Mouse (Mus musculus): ENCODE results near the gene Mapk1.
"Not testable (repeated sequence)": the region's sequence is repeated elsewhere in the genome, so short reads cannot be mapped to it uniquely, and the experiment has no call there.

Gene Mapk1

DNA sequence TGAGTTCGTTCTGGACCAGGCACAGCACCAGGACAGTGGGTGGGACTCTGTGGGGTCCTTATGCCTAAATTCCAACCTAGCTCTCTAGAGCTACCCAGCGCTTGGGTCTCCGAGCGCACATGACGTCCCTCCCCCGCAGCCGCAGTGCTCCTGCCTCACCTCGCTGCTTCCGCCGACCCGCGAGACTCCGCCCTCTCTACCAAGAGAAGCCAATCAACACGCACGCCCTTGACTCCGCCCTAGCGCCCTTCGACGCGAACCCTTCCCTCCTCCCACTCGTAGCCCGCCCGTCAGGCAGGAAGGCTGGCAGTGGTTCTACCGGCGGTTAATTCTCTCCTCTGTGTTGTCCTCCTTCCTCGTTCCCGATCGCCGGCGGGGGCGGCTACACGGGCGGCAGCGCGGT lies at the start of gene Mapk1:
TSS of gene Mapk1 (plus strand) at position 252 of the 403 bp plus-strand sequence.
- DNase-seq, result peak; percentile 92

DNA sequence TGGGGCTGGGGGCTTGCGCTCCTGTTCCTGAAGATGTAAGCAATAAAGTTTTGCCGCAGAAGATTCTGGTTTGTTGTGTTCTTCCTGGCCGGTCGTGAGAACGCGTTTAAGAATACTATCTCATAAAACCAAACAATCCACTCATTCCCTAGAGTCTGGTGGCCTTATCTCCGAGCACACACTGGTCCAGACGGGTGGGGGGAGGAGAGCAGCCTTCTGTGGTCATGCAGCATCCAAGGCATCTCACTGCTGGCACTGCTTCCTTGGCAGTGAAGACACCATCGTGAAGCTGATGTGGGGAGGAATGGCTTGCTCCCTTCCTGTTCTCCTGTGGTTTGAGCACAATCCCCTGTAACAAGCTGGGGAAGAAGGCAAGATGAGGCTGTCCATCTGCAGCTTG lies 43.6 kb upstream of the Mapk1 start:
- no peak for DNase-seq

DNA sequence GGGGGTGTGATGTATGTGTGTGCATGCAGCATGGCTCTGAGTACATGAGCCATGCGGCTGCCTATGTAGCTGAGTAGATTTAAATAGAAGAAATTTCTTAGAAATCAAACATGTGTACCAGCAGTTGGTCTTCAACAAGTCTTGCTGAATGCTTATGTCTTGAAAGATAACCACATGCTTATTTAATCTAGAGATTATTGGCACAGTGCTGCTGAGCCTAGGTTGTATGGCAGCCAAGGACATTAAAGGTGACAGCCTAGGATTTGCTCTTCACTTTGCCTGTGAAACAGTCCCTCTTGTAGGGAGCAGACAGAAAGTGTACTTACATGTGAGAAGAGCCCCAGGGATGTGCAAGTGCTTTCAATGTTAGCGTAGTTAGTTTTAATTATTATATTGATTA lies 42.1 kb upstream of the Mapk1 start:
- DNase-seq, result no peak

DNA sequence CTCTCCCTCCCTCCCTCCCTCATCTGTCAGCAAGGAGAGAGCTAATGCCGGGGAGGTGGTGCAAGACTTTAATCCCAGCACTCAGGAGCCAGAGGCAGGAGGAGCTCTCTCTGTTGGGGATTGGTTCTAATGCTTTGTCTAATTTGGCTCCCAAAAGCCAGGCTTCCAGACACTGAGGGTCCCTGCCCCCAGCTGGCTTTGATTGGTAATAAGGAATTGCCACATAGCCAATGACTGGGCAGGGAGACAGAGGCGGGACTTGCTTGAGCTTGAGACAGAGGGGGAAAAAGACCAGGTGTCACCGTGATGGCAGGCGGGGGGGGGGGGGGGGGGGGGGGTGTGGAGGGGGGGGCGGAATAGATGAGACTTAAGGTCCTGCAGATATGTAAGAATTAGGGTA lies 24.6 kb upstream of the Mapk1 start:
- no peak for DNase-seq

DNA sequence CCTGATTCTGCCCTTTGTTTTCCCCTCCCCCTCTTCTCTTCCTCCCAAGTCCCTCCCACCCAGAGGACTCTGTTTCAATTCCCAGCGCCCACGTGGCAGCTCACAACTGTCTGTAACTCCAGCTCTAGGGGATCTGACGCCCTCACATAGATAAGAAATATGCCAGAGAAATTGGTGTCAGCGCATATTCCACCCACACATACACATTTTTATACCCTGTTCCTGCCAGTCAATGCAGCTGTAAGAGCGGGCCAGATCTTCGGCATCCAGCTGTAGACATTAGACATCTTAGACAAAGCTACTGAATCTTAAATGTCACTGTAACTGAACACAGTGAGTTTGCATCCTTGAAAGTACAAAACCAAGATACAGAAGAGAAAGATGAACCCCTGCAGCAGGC lies 23.3 kb upstream of the Mapk1 start:
- no peak for DNase-seq

DNA sequence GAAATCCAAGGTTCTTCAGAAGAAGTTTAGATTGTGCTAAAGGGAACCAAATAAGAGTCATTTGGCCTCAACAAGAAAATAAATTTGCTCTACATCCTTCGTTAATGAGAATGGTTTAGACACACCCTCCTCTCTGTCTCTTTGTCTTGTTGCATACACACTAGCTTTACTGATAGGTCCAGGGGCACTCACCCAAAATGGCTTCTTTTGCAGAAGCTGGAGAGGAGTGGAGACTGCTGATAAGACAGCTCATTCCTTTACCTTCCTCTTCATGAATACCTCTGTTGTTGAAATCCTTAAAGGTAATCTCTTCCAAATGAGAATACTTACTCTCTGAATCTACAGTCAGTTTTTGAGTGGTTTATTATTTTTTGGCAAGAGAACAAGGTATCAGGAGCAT lies 18.0 kb upstream of the Mapk1 start:
- no peak for DNase-seq

DNA sequence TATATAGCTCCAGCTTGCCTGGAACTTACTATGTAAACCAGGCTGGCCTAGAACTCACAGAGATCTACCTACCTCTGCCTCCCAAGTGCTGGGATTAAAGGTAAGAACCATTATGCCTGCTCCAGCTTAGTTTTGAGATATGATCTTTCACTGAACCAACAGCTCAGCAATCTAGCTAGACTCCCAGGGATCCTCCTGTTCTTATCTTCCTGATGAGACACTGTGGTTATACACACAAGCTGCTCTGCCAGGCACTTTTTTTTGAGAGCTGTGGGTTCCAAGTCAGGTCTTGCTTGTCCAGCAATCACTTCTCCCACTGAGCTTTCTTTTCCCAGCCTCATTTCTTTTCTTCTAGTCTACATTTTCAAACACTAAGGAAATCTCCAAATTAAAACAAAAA lies 16.9 kb upstream of the Mapk1 start:
- no peak for DNase-seq

DNA sequence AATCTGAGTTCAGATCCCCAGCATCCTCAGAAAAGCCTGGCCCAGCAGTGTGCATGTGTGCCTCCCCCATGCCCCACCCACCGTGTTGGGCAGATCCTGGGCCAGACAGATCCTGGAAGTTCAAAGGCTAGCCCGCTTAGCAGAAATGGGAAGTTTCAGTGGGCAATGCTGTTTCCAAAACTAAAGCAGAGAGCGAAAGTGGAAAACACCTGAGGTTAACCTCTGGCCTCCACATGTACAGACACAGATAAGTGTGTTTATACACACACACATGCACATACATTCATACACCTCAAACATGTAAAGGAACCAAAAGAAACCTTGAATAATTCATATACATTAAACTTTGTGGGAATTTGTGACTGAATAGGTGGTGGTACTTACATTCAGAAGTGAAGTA lies 5.1 kb upstream of the Mapk1 start:
- DNase-seq, result no peak

DNA sequence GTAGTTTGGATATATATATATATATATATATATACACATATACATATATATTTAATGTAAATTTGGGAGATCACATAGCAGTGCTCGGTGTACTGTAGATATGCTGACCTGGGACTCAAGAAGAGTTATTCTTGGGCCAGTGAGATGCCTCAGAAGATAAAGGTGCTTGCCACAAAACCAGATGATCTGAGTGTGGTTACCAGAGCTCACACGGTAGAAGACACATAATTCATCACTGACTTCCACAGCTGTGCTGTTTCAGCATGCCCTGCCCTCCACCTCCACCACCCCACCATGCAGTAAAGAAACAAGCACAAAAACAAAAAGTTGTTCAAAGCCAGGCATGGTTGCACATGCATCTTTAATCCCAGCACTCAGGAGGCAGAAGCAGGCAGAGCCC lies 4.4 kb upstream of the Mapk1 start:
- DNase-seq, result no peak

DNA sequence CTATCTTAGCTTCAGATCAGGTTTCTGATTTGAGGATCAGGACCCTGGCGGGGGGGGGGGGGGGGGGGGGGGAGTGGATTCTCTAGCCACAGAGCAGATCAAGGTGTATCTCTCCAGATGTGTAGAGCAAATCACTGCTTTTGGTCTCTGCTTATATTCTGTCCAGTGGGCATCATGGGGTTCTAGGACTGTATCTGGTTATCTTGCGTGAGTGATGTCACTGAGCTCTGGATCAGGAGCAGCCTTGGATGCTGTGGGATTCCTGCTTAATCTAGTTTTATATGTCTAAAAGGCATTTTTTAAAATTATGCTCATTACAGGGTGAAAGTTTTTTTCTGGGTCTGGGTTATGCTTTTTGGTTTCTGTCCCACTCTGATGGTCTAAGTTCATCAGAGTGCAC lies 546 bp upstream of the Mapk1 start:
- DNase-seq, result no peak

DNA sequence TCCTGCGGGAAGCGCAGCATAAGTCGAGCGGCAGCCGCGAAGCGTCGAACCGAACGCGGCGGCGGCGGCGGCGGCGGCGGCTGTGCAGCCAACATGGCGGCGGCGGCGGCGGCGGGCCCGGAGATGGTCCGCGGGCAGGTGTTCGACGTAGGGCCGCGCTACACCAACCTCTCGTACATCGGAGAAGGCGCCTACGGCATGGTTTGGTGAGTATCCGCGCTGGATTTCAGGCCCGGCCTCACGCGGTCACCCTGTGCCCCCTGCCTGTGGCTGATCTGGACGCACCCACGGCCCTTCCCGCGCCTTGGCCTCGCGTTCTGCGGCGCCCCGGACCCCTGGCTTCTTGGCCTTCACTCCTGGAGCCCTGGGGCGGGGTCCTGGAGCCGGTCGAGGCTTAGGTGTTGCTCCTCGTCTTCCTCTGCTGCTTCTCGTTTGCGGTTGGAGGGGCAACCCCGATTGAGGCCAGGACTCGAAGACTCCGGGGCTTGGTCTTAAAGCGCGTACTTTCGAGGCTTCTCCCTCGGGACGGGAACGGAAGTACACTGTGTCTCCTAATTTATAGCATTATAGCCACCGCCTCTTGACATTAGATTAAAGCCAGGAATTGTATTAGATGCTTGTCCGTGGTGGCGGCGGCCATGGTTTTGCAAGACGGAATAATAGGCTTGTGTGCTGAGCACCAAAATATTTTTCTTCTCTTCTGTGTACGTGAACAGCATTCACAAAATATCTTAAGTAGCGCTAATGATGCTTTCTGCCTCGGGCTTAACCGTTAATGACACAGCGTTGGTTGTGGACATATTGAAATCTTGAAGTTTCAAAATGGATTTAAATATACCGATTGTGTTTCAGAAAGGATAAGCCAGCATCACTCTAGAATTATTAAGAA lies 596 bp downstream of the Mapk1 start:
- no peak for DNase-seq

DNA sequence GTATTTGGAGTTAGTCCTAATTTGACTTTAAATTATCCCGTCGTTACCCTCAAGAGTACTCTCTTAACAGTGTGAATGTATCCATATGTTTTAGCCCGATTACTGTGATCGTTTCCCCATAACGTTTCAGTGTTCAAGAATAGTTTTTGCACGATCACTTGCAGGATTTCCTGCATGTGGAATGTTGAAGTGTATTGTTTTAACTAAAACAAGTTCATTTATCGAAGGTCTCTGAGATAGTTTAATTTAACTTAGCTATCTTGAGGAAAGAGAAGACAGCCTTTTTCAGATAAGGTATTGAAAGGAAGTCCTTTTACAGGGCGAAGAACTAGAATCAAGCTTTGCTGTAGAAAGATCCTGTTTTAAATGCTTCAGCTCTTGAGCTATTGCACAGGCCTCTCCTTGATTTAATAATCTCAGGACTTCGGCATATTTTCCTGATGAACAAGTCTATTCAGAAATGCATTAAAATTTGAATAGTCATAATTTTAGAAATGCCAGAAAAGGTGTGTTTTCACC lies 1.3 kb downstream of the Mapk1 start:
- DNase-seq, result no peak

DNA sequence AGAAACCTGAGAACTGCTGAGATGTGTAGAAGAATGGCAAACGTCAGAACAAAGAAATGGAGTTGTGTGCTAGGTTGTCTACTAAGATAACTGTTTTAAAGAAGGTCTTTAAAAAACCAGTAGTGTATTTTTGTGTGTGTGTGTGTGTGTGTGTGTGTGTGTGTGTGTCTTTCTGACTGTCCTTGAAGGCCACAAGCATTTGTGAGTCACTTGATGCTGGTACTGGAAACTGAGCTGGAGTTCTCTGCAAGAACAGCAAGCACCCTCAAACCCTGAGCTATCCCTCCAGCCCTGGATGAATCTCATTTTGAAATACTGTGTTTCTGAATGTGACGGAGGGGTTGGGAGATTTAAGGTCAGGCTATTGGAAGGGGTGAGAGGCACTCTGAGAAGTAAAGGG lies 4.1 kb downstream of the Mapk1 start:
- no peak for DNase-seq

DNA sequence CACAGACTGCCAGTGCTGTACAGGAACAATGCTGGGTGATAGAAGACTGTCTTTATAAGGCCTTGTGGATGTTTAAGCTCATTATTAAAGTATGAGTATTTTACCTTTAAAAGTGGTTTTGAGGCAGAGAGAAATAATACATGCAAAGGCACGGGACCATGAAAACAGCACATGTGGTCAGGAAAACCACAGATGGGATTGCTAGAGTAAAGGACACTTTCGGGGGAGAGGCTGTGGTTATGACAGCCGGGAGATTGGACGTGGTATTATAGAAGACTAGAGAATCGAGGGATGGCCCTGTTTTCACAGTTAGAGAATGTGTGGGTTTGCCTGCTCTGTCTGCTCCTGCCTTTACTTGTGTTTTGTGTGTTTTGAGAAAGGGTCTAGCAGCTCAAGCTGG lies 5.7 kb downstream of the Mapk1 start:
- DNase-seq, result no peak

DNA sequence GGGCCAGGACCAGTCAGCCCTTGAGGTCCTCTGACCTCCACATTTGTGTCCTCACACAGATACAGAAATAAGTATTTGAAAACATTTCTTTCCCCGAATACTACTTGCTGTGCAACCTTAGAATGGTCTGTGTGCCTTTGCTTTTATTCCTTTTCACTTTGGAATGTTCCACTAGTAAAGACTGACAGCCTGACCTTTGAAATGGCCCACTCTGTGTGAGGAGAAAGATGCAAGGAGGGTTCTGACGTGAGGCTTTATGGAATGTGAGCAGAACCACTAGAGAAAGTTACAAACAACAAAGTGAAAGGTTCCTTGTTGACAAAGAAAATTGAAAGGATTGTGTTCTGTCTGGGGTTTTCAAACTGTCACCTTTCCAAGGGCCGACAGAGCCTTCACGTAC lies 6.8 kb downstream of the Mapk1 start:
- no peak for DNase-seq

DNA sequence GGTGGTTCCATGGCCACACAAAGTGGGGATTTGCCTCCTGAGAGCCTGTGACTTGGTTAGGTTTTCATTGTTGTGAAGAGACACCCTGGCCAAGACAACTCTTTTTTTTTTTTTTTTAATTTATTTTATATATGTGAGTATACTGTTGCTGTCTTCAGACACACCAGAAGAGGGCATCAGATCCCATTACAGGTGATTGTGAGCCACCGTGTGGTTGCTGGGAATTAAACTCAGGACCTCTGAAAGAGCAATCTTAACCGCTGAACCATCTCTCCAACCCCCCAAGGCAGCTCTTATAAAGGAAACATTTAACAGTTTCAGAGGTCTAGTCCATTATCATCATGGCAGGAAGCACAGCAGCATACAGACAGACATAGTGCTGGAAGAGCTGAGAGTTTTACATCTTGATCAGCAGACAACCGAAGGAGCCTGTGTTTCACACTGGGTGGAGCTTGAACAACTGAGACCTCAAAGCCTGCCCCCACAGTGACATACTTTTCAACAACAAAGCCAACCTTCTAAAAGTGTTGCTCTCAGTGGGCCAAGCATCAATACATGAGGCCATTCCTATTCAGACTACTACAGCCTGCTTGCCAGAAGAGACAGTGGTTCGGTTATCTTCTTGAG lies 11.4 kb downstream of the Mapk1 start:
- DNase-seq, result no peak

DNA sequence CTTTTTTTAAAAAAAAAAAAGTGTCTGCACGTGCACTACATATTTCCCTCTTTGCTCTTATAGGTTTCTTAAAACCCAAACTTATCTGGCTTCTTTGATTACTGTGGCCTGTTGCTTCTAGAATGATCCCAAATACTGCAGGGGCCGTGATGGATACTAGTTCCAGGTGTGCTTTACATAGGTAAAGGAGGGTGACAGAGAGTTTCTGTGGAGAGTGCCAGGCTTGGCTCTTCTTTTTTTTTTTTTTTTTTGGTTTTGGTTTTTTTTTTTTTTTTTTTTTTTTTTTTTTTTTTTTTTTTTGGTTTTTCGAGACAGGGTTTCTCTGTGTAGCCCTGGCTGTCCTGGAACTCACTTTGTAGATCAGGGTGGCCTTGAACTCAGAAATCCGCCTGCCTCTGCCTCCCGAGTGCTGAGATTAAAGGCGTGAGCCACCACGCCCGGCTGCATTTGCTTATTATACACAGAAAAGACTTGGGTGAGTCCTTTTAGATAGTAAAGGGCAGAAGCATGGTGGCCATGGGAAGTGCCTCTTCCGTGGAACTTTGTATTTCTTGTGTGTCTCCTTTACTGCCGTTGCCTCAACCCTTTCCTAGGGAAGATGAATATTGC lies 13.0 kb downstream of the Mapk1 start:
- DNase-seq, result not testable (repeated sequence)

DNA sequence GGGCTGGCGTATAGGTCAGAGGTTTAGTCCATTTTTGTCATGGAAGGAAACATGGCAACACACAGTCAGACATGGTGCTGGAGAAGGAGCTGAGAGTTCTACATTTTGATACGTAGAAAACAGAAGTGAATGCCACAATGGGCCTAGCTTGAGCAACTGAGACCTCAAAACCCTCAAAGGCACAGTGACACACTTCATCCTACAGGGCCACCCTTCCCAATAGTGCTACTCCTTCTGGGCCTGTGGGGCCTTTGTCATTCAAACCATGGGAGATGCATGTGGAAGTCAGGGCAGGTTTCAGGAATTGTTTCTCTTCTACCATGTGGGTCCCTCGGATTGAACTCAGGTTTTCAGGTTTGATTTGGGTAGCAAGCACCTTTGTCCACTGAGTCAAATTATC lies 17.9 kb downstream of the Mapk1 start:
- no peak for DNase-seq

DNA sequence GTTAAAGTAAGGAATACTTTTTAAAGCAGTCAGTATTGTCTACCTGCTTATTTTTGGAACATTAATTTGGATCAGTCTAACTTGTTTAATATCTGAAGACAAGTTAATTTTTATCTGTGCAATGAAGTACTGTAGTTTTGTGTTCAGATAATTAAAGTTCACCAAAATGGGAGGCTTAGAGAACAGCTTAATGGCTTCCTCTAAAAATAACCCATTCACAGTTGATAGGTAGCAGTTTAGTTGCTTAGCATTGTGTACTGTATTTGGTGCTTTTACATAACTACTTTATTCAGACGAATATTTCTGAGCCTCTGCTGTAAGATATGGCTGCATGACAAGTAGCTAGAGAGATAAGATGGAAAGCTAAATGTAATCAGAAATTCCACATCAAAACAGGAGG lies 23.9 kb downstream of the Mapk1 start:
- DNase-seq, result no peak

DNA sequence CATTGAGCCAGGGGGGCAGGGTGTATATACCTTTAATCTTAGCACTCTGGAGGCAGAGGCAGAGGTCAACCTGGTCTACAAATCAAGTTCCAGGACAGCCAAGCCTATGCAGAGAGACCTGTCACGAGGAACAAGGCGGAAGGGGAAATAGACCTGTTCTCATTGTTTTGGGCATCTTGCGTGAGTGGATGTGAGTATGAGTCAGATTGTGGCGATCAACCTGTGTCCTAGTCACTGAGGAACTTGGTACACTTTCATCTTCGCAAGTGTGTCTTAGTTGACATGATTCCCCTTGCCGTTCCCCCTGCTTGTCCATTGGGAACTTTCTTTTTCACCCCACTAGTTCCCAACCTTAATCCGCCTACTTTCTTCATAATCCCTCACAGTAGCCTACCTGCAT lies 26.9 kb downstream of the Mapk1 start:
- DNase-seq, result no peak

DNA sequence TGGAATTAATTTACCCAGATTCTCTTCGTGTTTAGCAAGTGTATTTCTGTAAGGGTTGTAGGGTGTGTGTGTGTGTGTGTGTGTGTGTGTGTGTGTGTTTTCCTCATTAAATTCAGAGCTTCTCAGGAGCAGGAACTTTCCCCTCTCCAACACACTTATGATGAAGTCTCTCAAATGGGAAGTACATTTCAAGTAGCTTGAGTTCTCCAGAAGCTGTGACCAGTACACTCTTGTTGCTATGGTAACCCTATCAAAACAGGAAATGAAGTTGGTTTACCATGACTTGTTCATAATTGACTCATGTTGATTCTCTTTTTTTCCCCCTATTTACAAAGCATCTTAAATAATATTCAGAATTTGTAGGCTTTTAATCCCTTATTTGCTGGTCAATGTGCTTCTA lies 29.4 kb downstream of the Mapk1 start:
- DNase-seq, result no peak

DNA sequence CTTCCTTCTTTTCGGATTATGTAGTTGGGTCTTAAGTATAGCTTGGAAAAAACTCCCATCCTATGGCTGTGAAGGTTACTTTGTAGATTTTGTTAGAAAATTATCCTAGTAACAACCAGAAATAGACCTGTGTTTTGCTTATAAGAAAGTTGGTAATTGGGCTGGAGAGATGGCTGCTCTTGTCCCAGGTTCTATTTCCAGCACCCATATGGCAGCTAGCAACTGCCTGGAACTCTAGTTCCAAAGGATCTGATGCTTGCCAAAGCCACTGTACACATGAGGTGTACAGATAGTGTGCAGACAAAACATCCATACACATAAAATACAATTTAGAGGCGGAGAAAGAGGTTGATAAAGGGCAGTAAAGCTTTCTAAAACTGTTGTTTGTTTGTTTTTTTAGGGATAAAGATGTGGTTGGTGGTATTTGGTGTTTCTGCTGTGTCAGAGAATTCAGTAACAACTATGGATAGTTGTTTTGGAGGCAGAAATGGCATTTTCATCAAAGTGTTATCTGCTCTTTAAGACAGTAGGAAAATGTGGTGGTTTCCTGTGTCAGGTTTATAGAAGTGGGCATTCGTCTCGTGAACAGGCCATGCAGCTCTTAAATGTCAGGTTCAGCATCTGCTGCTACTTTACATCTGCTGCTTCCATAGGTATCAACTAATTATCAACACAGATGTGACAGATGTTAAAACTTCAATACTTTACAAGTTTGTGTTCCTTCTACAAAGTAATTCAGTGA lies 32.1 kb downstream of the Mapk1 start:
- DNase-seq, result no peak

DNA sequence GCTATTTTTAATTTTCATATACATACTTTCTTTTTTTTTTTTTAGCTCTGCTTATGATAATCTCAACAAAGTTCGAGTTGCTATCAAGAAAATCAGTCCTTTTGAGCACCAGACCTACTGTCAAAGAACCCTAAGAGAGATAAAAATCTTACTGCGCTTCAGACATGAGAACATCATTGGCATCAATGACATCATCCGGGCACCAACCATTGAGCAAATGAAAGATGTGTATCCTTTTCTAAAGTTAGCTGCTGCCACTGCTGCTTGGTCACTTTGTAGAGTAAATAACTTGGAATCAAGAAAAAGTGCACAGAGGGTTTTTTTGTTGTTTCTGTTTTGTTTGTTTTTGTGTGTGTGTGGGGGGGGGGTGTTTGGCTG lies 32.7 kb downstream of the Mapk1 start:
- DNase-seq, result no peak
